Mouse (Mus musculus): Measurements from ENCODE around the gene Fcrl6.

GRCm38 (mm10) chr1:172614654-172615053 lies 12.3 kb upstream of the Fcrl6 start:
- TF ChIP-seq CHD2 (IDR thresholded peaks at IDR 0.05; ENCODE audit: low read depth, low read length) (no peak), MAFK (IDR thresholded peaks at IDR 0.05; ENCODE audit: insufficient read depth, low read depth, low read length) (no peak)

Measured in ES-E14 (cell line).